Mouse (Mus musculus) gastrocnemius, adult 8-10 months (tissue): Measurements from ENCODE around the gene Isx. TPM values are rescaled to one million over a fixed set of nuclear protein-coding genes. Genes with fewer than 3 reads are reported as not detected.
A peak's percentile ranks its signal among the peaks of the same experiment; 100 is the strongest.

ENCODE experiments used
- DNase-seq, 2 experiments: peaks; one replicate each; pipeline ENCODE4 v3.0.0; 2022; ENCODE audit warnings: low spot score in 2 of 2
- total RNA-seq, 4 experiments: library from RNA; stranded (reverse); gene quantifications; 2 replicates each; pipeline ENCODE4 v1.2.4; 2022

Isx gene
- total RNA-seq = not detected

DNA sequence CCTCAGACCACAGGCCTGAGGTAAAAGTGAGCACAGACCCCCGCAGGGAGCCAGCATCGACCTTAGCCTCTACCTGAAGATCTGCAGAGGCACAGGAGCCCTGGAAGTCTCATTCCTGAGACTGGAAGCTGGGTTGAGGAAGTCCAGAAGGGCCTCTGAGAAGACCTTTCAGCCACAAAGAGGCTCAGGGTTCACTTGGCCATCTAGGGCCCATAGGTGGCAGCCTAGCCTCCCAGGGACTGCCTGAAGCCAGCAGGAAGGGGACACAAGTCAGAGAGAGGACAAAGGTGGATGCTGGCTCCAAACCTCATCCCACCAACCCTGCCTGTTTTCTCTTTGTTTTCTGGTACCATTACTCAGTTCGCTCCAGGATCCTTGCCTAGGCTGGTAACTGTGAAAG is at the start of gene Isx:
Gene Isx (plus strand): TSS at position 234 of the 400 bp plus-strand sequence.
- DNase-seq = no peak

DNA sequence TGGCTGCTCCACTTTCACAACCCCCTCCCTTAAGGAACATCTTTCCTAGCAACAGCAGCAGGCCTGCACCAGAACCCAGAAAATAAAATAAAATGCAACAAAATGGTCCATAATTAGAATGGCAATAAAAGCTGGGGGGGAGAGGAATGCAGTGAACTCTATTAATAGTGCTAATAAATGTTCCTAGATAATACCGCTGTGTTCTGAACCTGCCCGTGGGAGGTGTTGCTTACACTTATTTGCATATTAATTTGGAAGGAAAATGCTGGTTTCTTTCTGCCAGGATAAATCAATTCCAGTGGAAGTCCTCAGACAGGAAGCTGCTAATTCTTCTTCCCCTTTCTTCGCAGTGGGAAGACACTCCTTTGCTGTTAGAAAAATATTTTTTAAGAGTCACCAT is 45.3 kb upstream of the Isx start:
- no peak for DNase-seq

DNA sequence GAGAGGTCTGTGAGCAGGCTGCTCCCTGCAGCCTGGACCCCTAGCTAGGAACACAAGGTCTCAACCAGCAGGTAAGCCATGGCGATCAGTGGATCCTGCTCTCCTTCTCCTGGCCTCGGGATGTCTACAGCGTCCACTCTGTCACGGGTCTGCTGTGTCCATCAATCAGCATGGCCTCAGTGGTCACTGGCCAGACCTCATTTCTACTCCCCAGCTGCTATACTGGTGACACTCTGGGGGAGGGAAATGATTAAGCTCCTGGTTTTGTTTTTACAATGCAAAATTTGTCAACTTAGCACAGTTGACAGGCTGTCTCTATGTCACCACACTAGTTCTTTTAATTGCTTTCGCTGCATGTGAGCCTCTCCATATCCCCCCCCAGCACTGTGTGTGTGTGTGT is 41.7 kb upstream of the Isx start:
- DNase-seq = no peak

DNA sequence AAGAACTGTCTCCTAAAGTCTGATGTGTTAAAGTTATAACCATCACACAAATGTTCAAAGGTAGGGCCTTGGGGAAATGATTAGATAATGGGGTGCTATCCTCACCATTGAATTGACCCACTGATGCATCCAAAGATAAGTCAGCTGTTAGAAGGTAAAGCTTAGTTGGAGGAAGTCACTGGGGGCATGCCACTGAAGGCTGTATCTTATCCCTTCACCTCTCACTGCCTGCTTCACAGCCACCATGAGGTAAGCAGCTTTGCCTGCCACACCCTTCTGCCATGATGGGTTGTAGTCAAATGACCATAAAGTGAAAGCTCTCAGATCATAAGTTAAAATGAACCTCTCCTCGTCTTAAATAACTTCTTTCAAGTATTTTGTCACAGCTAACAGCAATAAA is 38.7 kb upstream of the Isx start:
- DNase-seq = no peak

DNA sequence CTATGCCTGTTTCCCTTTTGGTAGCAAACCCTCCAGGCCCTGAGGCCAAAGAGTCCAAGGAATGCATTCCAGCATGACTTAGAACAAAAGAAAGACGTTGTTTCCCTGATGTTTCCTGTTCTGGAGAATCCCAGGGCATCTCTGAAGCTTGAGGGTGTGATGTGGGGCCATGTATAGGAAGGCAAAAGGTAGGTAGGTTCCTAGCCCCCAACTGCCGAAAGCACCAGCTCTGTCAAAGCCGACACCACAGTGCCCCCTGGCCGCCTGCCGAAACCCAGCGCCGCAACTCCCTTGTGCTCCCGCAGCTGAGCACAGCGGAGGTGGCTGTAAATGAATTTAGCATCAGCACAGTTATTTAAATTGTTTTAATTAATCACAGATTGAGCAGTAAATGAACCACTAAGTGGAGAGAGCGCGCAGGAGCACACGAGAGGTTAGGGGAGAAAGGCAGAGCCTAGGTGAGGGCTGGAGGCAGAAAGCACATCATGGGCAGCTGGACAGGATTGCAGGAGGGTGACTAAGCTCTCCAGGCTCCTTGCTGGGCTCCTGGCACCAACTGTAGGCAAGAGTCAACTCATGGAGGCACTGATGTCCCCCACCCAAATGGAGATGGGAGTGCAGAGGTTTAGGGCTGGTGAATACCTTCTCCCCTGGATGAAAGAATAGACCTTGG is 25.5 kb upstream of the Isx start:
- no peak for DNase-seq

DNA sequence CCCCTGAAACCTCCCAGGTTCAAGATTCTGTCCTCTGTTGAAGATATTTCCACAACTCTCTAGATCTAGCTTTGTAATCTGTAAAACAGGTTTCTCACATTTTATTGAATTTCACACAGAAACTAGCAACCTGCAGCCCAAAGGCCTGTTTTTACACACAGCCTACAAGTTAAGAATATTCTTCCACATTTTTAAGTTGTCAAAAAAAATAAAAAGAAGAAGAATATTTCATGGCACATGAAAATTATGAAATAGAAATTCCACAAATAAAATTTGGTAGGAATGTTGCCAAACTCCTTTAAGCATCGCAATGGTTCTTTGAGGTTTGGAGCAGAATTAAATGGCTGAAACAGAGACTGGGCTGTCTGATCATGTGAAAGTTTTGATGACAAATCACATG is 24.3 kb upstream of the Isx start:
- no peak for DNase-seq

DNA sequence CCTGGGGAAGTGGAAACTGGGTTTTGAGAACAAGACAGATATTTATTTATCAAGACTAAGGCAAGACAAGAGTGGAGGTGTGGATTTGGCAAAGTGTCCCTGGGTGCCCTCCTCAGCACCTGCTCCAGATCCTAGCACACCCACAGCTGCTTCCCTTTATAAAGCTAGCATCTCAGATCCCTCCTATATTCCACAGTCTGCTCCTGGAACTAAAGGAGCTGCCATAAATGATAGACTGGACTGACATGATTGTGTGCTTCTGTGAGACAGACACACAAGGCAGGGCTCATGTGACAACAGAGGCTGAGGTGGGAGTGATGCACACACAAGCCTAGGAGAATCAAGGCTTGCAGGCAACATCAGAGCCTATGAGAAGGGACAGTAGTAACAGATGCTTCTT is 22.0 kb upstream of the Isx start:
- no peak for DNase-seq

DNA sequence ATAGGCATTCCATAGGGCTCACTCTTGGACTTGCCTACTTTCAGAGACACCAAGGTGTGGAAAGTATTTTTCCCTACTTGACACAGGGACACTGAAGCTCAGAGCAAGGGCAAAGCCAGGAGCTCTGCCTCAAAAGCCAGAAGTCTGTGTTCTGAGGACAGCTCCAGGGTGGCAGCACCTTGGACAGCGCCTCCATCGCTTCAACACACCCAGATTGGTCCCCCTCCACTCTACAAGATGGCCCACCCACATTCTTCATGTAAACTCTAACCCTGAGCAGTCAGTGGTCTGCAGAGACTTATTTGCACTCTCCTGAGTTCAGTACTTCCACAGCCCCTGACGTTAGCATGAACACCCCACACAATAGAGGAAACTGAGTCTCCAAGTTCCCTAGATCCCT is 21.1 kb upstream of the Isx start:
- no peak for DNase-seq

DNA sequence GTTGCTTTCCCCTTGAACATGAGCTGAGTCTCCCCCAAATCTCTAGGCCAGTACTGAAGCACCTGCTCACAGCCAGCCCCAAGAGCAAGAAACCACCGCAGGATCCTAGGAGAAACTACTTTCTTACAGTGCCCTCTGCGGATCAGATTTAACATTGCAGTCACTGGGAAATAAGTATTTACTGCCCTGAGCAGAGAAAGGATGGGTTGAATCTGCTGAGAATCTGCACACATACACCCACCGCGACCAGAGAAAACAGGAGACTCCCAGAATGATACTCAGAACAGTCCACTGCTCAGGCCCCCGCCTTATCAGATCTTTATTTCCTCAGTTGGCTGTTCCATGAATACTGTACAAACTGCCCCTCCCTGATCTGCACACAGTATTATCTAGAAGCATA is 19.5 kb upstream of the Isx start:
- DNase-seq = no peak

DNA sequence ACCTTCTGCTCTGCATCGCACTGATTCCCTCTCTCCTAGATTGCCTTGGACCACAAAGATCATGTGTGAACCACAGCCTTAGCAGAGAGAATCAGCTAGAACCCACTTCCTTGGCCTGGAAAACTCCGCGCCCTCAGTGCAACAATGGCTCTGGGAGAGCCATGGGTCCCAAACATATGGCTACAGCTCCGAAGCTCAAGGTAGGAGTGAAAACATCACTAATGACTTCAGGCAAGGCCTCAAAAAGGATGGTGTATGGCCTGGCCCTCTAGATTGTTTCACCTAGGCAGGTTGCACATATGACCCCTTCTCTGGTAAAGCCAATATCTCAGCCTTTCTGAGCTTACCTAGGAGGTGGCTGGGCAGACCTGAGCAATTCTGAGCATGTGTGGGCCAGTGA is 18.2 kb upstream of the Isx start:
- no peak for DNase-seq

DNA sequence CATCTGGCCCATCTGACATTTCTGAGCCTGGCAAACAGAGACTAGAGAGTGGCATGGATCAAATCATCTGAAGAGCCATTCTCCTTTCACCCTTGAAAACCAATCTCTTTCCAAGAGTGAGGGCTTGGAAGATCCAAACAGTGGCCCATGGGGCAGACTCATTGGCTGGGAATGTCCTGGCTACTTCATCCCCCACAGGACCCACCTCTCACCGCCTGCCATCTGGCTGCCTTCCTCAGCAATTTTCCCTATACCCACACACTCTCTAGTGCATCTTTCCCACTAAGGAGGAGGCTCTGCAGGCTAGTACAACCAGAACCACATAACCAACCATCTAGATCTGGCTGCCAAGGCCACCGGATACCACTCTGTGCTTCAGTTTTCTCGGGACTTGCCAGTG is 17.6 kb upstream of the Isx start:
- DNase-seq = no peak

DNA sequence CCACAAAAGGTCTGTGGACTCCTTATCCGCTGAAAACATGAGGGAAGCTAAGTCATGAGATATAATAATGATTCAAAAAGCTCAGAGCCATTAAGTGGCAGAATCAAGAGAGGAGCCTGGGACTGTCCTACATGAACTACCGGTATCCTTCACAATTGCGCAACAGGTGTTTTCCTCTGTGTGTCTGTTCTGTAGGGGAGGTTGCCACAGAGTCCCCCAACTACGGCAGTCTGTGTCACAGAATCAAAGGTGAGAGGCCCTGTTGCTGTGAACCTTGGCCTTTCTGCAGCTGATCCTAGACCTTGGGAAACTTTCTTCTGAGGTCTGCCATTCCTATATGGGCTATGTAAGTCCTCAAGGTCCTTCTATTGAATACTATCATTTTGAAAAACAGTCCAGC is 13.7 kb upstream of the Isx start:
- no peak for DNase-seq

DNA sequence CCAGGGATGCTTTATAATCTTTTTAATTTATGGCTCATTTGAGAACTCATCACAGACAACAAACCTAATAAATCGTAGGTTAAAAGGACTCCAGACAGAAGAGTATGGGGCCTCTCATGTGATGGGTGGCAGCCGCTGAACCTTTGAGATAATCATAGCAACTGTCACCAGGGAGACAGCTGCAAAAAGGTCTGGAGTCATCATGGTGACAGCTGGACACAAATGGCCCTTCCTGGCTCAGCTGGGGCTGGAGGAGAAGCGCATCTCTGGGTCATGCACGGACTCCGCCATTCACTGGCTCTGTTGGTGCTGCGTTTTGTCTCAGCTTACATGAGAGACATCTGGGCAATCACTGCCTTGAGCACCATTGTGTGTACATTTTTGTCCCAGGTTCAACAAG is 12.5 kb upstream of the Isx start:
- DNase-seq = no peak

DNA sequence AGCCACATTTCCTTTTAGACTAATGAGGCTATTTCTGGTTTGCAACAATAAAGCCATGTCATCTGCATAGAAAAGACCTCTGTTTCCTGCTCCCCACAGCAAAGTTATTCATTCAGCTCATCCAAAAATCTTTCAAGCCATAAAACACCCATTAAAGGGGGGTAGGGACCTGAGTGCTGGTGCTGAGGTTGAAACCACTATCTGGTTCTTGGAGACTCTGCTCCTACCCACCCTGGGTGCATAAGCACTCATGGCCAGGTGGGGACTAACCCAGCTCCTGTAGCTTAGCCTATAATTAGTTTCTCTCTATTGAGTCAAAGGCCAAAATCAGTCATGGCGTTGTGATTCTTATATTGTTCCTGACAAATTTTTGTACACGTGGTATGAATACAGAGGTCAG is 10.4 kb upstream of the Isx start:
- no peak for DNase-seq

DNA sequence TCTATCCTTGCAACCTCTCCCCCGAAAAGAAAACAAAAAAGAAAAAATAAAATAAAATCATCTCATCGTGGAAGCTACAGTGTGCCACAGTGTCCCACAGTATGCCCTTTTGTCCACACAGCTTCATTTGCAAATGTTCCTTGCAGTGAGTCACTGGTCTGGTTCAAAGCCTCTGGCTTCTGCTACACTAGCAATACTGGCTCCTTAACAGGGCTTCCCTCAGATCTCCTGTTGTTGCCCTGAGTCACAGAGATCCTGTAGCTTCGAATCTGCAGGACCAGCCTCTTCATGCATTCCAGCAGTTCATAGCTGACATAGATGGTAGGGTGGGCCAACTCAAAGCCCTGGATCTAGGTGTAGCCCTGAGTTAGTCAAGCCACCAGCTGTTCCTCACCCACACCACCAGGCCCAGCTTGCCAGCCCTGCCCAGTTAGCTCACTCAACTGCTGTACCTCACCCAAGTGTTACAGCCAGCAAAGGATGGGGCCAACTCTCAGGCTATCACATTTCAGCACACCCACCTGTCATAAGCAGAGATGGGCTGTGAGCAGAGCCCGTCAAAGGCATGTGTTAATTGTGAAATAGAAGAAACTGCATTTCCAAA is 2.5 kb upstream of the Isx start:
- peak in 1 of 2 experiments; percentile 14 for DNase-seq

DNA sequence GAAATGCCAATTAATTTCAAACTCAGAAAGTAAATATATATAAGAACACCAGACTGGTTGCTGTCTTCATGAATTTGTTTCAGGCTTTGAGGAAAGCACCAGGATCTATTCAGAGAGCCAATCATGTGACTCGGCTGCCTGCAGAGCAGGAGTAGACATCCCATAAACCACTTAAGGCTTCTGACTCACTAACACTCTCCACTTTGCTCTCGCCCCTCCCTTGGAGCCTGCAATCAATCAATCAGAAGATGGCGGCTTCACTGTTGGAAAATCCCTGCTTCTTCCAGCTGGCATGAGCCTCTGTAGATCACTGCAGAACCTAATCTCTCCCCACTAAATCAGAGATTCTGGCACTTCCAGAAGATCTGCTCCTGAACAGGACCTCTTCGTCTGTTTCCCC is 1.3 kb upstream of the Isx start:
- no peak for DNase-seq

DNA sequence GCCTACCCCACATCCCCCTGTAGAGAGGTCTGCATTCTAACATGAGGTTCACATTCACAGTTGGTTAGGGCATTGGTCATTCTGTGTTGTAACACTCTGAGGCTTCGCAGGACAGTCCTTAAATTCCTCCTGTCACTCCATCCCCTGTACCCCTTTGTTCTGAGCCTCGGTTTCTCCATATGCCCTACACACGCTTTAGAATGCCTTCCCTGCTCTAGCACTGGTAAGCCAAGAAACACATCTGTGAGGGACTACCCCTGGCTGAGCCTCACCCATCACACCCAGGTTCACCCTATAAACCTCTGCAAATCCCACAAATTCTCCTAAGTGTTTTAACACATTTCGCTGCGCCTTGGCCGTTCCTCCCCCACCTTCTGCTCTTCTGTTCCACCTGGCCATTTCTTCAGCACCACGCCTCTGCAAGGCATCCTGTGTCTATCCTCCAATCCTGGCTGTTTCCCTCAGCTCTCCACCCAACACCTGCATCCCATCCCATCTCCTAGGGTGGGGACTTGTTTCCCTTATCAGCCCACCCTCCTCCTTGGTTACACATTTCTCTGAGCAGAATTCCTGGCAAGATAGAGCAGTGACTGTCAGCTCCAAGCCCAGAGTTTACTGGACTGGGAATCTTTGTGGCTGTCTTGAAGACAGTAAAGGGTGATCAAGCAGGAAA is 686 bp upstream of the Isx start:
- no peak for DNase-seq

DNA sequence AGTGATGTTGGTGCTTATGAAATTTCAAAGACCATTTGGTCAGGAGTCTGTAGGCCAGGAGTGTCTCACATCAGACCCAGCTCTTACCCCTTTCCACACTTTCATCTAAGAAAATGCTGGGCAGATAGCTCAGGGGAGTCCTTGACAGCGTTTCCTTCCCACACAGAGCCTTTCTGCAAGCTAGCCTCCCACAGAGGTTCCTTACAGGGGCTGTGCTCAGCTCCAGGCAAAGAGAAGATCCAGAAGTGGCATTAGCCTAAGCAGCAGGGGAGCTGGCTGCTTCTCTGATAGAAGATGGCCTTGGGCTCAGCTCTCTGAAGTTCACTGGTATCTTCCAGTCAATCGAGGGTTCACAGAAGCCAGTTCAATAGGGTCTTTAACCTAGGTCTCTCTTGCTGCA is 1.6 kb downstream of the Isx start:
- no peak for DNase-seq

DNA sequence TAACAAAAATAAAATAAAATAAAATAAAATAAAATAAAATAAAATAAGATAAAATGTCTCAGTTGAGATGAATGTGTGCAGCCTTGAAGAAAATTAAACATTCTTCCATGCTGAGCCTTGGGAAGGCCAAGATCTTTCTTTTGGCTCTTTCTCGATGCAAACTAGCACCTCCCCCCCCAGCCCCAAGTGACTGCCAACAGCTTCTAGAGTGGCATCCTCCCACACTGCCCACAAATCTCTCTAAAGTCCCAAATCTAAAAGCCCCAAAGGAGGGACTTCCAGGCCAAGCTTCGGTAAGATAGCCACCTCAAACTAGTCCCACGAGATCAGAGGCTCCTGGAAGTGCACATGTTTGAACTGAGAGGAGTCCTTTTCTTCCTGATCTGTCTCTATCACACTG is 5.7 kb downstream of the Isx start:
- DNase-seq = no peak

DNA sequence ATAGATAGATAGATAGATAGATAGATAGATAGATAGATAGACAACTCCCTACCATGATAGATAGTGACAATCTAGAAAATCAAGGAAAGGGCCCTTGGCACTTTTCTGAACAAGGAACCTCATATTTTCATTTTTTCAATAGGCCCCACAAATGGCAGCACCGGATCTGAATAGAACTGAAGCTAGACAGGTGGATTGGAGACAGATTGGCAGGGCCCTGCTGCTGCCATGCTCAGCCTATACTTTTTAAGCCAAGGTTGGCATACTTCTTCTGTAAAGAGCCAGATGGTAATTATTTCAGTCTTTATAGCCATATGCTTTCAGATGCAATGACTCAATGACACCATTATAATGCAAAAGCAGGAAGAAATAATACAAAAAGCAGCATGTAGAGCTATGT is 15.8 kb downstream of the Isx start:
- no peak for DNase-seq

DNA sequence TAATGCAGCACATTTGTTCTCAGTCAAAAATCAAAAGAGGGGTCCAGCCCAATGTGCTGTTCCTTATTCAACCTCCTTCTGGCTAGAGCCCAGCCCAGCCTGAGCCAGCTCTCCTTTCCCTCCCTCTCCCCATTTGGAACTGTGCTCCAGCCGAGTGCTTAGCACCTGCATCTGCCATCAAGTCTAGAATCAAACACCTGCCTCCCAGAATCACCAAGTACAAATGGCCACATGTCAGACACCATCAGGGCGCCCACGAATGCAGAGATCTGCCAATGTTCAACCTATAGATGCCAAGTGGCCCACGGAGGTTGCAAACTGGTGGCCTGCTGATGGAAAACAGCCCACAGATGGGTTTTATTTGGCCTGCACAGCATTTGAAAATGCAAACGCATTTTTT is 18.1 kb downstream of the Isx start:
- DNase-seq = no peak

DNA sequence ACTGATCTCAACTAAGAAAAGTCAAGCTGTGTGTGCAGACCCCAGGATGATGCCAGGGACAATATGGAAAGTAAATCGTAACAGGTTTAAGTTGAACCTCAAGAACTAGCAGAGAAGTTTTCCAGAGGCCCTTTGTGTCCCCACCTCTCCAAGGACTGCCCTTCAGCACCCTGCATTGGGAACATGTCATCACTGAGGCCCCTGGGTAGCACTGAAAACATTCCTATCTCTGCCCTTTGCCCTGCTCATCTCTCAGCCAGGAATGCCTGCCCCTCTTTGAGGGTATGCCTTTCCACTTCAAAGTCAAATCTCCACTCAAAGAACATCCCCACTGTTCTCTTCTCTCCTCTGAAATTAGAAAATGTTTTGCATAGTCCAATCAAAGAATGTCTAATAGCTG is 23.3 kb downstream of the Isx start:
- DNase-seq = no peak

DNA sequence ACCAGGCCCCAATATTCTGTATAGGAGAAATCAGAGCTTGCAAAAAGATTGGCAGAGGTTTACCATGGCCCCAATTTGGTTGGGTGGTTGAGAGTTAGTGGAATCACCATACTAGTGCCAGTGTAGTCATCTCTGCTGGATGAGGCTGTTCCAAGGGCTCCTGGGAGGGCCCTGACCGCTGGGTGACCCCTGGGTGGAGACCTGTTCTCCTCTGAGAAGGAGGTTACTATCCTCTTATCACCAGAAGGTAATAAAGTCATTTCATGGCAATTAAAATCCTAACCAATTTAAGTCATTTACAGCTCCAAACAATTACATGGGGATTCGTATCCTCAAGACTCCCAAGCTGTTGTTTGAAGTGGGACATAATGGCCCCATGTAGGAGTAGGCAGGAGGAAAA is 24.3 kb downstream of the Isx start:
- no peak for DNase-seq
